Mouse (Mus musculus): ENCODE results near the gene Scoc. TPM values are rescaled to one million over a fixed set of nuclear protein-coding genes. Genes with fewer than 3 reads are reported as not detected.

Gene Scoc
- total RNA-seq, 2 experiments from 2014 or later, result 40.9 to 52.7 TPM

- ATAC-seq (replicated peaks; ENCODE audit: low FRiP score, poor library complexity, severe bottlenecking), result no peak
Measured at GRCm38 (mm10) chr8:83408496-83408895, 49.7 kb downstream of the Scoc start.

- no peak for ATAC-seq (replicated peaks; ENCODE audit: low FRiP score, poor library complexity, severe bottlenecking)
Measured at GRCm38 (mm10) chr8:83406836-83407235, 51.4 kb downstream of the Scoc start.

DNA sequence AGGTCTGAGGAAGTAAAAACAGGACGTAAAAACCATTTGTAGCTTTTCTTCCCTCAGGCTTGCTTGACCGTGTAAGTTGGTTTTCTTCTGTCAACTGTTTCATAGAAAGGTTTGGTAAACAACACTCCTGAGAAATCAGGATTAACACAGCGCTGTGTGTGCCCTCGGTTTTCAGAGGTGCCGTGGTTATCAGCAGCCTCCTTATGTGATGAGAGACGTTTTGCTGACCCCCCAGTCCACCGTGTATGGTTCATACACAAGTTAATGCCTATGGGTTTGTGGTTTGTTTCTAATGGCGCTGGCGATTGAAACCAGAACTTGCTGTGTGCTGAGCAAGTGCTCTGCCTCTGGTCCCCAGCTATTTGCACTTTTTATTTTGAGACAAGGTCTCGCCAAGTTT, 52.6 kb downstream of the Scoc start:
- peak; percentile 56 for ATAC-seq (replicated peaks; ENCODE audit: low FRiP score, poor library complexity, severe bottlenecking)

DNA sequence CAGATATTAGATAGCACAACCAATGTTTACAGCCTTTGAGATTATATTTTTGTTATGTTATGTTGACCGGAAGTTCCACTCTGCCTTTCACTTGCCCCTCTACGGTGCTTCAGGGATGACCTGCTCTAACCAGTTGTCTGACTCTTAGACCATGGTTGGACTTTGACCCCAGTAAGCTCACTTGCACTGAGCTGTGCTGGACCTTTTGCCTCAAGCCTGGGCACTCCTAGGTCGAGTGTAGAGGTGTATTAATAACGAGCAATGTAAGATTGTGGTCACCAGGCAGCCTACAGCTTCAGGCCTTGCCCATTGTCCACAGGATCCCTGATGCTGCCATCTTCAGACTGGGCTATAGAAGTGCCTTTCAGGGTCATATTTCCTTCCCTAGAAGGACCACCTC, 60.5 kb downstream of the Scoc start:
- no peak for ATAC-seq (replicated peaks; ENCODE audit: low FRiP score, poor library complexity, severe bottlenecking)

DNA sequence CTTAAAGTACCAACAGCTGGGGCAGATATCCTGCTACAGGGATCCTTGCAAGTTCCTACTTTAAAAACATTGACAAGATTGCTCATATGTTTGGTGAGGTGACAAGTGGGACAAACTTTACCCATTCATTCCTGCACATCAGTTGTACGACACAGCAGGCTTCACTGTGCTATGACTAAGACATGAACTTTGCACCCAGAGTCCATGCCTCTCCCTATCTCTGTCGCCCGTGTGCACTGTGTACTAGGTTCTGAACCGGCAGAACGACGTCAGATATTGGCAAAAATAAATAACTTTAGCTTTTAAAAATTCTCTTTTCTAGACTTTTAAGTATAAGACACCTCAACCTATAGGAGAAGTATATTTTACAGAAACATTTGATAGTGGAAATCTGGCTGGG, 61.5 kb downstream of the Scoc start:
- no peak for ATAC-seq (replicated peaks; ENCODE audit: low FRiP score, poor library complexity, severe bottlenecking)

GRCm38 (mm10) chr8:83394325-83394724, 63.9 kb downstream of the Scoc start:
- ATAC-seq (replicated peaks; ENCODE audit: low FRiP score, poor library complexity, severe bottlenecking), result no peak

- ATAC-seq (replicated peaks; ENCODE audit: low FRiP score, poor library complexity, severe bottlenecking), result no peak
Measured at GRCm38 (mm10) chr8:83392521-83392920, 65.7 kb downstream of the Scoc start.

DNA sequence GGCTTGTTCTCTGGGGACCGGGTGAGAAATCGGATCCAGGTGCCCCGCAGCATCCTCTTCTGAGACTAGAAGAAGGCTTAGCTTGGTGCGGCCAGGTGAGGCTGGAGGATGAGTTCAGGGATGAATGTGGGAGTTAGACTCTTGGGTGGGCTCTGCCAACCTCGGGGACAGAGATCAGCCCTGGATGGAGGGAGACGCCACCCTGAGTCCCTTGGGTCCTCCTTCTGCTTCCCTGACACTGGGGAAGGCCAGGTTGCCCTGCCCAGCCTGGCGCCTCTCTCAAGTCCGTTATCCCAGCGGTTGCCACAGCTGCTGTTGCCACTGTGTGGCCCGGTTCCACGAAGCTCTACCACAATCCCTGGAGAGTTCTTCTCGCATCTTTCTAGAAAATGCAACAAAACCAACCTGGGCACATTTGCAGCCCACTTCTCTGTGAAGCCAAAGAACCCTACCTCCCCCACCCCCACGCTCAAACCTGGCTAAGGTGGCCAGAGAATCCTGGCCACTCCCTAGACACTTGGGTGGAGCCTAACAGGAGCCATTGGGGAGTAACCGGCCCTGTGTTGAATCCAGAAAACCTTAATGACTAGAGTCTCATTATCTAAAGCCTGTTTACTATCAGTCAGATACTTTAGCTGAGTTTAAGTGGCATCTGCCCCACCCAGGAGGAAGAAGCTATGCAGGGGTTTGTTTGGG, 68.0 kb downstream of the Scoc start:
- peak; percentile 56 for ATAC-seq (replicated peaks; ENCODE audit: low FRiP score, poor library complexity, severe bottlenecking)

DNA sequence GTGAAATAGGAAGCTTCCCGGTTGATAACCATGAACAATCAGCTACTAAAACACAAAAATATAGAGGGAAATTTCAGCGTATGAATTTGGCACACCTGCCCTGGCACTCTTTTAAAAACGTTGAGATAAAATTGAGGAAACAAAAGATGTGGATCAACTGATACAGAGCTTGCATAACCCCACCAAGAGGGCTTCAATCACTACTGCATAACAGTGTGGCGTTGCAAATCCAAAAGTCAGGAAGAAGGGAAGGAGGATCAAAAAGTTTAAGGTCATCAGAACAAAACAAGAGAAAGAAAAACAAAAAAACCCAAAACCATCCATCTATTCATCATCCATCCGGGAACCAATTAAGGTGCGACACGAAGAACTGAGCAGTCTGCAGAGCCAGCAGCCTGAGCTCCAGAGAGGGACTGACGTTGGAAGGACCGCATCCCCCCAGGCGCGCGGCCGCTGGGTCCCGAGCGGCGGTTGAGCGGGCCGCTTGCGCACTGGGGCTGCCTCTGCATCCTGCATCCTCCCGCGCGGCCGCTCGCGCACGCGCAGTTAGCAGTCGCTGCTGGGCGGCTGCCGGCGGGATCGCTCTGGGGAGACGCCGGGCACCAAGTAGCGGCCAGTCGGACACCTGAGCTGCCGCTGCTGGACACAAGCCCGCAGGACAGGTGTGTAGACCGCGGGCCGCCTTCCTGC, 68.7 kb downstream of the Scoc start, which contains the start of gene Clgn:
Gene Clgn, plus strand, starts transcription at position 552 of the 690 bp plus-strand sequence.
- ATAC-seq (replicated peaks; ENCODE audit: low FRiP score, poor library complexity, severe bottlenecking), result peak; percentile 88

GRCm38 (mm10) chr8:83382850-83383249, 75.3 kb downstream of the Scoc start:
- ATAC-seq (replicated peaks; ENCODE audit: low FRiP score, poor library complexity, severe bottlenecking), result no peak

GRCm38 (mm10) chr8:83381016-83381415, 77.2 kb downstream of the Scoc start:
- ATAC-seq (replicated peaks; ENCODE audit: low FRiP score, poor library complexity, severe bottlenecking), result no peak

DNA sequence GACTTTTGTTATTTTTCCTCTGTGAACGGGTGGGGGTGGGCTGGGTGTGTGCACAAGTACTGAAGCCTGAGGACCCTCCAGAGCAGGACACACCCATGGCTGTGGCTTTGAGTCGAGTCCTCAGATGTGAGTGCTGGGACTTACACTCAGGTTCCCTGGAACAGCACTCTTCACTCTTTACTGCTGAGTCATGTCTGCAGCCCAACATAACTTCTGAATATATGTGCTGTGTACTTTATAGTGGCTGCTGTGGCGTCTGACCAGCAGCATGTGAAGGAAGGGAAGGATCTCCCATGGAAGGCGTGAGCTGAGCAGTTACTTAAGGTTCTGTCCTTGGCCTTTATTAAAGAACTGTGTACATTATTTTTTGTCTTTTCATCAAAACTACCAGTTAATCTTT, 78.0 kb downstream of the Scoc start:
- 0 out of 2 replicates have a peak, but pooled peaks have one; percentile 65 for ATAC-seq (replicated peaks; ENCODE audit: low FRiP score, poor library complexity, severe bottlenecking)

Other genes starting within 250 kb of the Scoc start
- gene Ucp1, start 168.0 kb downstream of the Scoc start, total RNA-seq (2015; ENCODE audit: low replicate concordance), result not detected in 2 replicates
- not detected in 2 replicates for gene Ucp1, start 168.0 kb downstream of the Scoc start, total RNA-seq (2017; ENCODE audit: low replicate concordance)
- 5.8 and 6.9 TPM in 2 replicates for gene Elmod2, start 125.9 kb downstream of the Scoc start, total RNA-seq (2015; ENCODE audit: low replicate concordance)
- gene Elmod2, start 125.9 kb downstream of the Scoc start, total RNA-seq (2017; ENCODE audit: low replicate concordance), result 8.8 and 12.5 TPM in 2 replicates
- not detected in 2 replicates for gene Mgat4d, start 109.9 kb downstream of the Scoc start, total RNA-seq (2015; ENCODE audit: low replicate concordance)
- gene Mgat4d, start 109.9 kb downstream of the Scoc start, total RNA-seq (2017; ENCODE audit: low replicate concordance), result not detected in 2 replicates
- gene Clgn, start 68.5 kb downstream of the Scoc start, total RNA-seq (2015; ENCODE audit: low replicate concordance), result 0.63 and 0.77 TPM in 2 replicates
- gene Clgn, start 68.5 kb downstream of the Scoc start, total RNA-seq (2017; ENCODE audit: low replicate concordance), result 1.3 and 4.3 TPM in 2 replicates
- not detected in 2 replicates for gene Olfr370, start 77.4 kb upstream of the Scoc start, total RNA-seq (2015; ENCODE audit: low replicate concordance)
- gene Olfr370, start 77.4 kb upstream of the Scoc start, total RNA-seq (2017; ENCODE audit: low replicate concordance), result not detected in 2 replicates
- 49.8 and 57.9 TPM in 2 replicates for gene Ndufb7, start 108.3 kb upstream of the Scoc start, total RNA-seq (2015; ENCODE audit: low replicate concordance)
- 59.0 and 89.2 TPM in 2 replicates for gene Ndufb7, start 108.3 kb upstream of the Scoc start, total RNA-seq (2017; ENCODE audit: low replicate concordance)
- 130 and 150 TPM in 2 replicates for gene Tecr, start 149.6 kb upstream of the Scoc start, total RNA-seq (2015; ENCODE audit: low replicate concordance)
- 47.5 and 77.4 TPM in 2 replicates for gene Tecr, start 149.6 kb upstream of the Scoc start, total RNA-seq (2017; ENCODE audit: low replicate concordance)
- gene Dnajb1, start 149.8 kb upstream of the Scoc start, total RNA-seq (2015; ENCODE audit: low replicate concordance), result 12.9 and 25.7 TPM in 2 replicates
- gene Dnajb1, start 149.8 kb upstream of the Scoc start, total RNA-seq (2017; ENCODE audit: low replicate concordance), result 15.6 and 19.5 TPM in 2 replicates
- gene Gipc1, start 194.3 kb upstream of the Scoc start, total RNA-seq (2015; ENCODE audit: low replicate concordance), result 4.4 and 16.7 TPM in 2 replicates
- 5.2 and 8.6 TPM in 2 replicates for gene Gipc1, start 194.3 kb upstream of the Scoc start, total RNA-seq (2017; ENCODE audit: low replicate concordance)
- 0.21 TPM in 1 of 2 replicates, not detected in the other for gene Ptger1, start 208.3 kb upstream of the Scoc start, total RNA-seq (2015; ENCODE audit: low replicate concordance)
- 0.56 and 0.60 TPM in 2 replicates for gene Ptger1, start 208.3 kb upstream of the Scoc start, total RNA-seq (2017; ENCODE audit: low replicate concordance)
- 5.2 and 9.0 TPM in 2 replicates for gene Pkn1, start 240.8 kb upstream of the Scoc start, total RNA-seq (2015; ENCODE audit: low replicate concordance)
- gene Pkn1, start 240.8 kb upstream of the Scoc start, total RNA-seq (2017; ENCODE audit: low replicate concordance), result 22.3 and 30.6 TPM in 2 replicates